Mouse (Mus musculus): Measurements from ENCODE around the gene Frmd4a.

DNA sequence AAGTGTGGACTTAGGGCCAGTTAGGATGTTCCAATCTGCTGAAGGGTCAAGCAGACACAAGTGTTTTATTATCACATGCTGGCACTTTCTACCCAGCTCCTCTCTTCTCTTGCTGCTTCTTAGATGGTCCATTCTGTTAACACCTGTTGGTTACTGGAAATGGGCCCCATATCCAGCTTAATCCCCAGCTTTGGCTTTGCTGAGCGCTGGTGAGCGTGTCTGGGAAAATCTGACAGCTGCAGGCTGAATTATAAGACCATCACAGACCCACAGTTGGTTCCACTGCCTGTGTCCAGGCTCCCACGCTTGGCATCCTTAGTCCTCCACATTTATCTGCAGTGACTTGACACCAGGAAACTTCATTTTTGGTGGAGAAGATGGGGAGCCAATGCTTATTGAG, 589.0 kb downstream of the Frmd4a start:
- TF ChIP-seq MAFK (IDR thresholded peaks at IDR 0.05; ENCODE audit: insufficient read depth, low read depth, low read length) (no peak), HCFC1 (IDR thresholded peaks at IDR 0.05; ENCODE audit: borderline replicate concordance, insufficient read depth, low read length) (no peak), CHD2 (IDR thresholded peaks at IDR 0.05; ENCODE audit: low read depth, low read length) (no peak), ZC3H11A (IDR thresholded peaks at IDR 0.05; ENCODE audit: borderline replicate concordance, low read depth, low read length) (no peak)

All from ES-E14 (cell line).